Mouse (Mus musculus) layer of hippocampus, adult 6 months (tissue): ENCODE results near the gene Obox5. TPM values are rescaled to one million over a fixed set of nuclear protein-coding genes. Genes with fewer than 3 reads are reported as not detected.

Source experiments
- long read RNA-seq, 2 experiments: library from polyadenylated mRNA; unstranded; transcript quantifications; one replicate each; pipeline ENCODE4 v2.0.0; 2019 to 2020
- polyA plus RNA-seq: library from polyadenylated mRNA; unstranded; fragments of <200 nt; fragmentation: Nextera tagmentation; gene quantifications from 2 replicates; pipeline ENCODE4 v1.2.3, GENCODE M21; 2021

Obox5 gene
- polyA plus RNA-seq: not detected in 2 replicates
- long read RNA-seq, experiment 1: 0 reads
- long read RNA-seq, experiment 2: 0 reads

DNA sequence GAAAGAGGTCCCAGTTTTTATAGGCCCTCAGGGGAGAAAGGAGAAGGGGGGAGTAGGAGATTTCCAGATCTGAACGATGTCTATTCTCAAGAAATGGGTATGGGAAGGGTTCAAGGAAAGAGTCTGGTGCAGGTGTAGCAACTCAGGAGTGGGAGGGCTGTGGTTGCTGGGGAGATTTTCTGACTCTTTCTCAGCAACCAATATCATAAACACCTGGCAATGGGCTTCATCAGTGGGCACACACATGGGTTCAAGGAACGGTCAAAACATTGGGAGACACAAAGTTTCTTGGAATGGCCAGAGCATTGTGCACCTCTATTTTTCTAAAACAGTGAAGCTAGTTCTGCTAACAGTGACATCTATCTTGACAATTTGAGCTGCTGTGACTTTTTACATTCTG, at the start of gene Obox5:
Gene Obox5 (plus strand): TSS at position 301 of the 400 bp plus-strand sequence.

Other genes with a start within 250 kb of the Obox5 start
- gene Obox3, start 110.2 kb upstream of the Obox5 start, polyA plus RNA-seq: not detected in 2 replicates
- not detected in 2 replicates for gene Obox6, start 89.5 kb downstream of the Obox5 start, polyA plus RNA-seq
- not detected in 2 replicates for gene Crx, start 129.8 kb downstream of the Obox5 start, polyA plus RNA-seq
- not detected in 2 replicates for gene Crxos, start 132.5 kb downstream of the Obox5 start, polyA plus RNA-seq
- 2,708 and 2,980 TPM in 2 replicates for gene Selenow, start 172.3 kb downstream of the Obox5 start, polyA plus RNA-seq
- gene Nop53, start 195.9 kb downstream of the Obox5 start, polyA plus RNA-seq: 179 and 201 TPM in 2 replicates
- 1.9 and 2.9 TPM in 2 replicates for gene Ehd2, start 217.4 kb downstream of the Obox5 start, polyA plus RNA-seq